Mouse (Mus musculus): ENCODE results near the gene Frrs1l.
A peak's percentile ranks its signal among the peaks of the same experiment; 100 is the strongest.

The Frrs1l gene

GRCm38 (mm10) chr4:56989431-56990214 is 568 bp downstream of the Frrs1l start:
- DNase-seq (ENCODE audit: low read depth, low spot score): peak; percentile 93

- DNase-seq (ENCODE audit: low read depth, low spot score): peak; percentile 83
These were observed 24.5 kb downstream of the Frrs1l start for GRCm38 (mm10) chr4:56965586-56966179.

- DNase-seq (ENCODE audit: low read depth, low spot score): peak; percentile 92
These were observed 26.5 kb downstream of the Frrs1l start for GRCm38 (mm10) chr4:56963687-56964086.

GRCm38 (mm10) chr4:56961320-56961925 is 28.8 kb downstream of the Frrs1l start:
- DNase-seq (ENCODE audit: low read depth, low spot score): no peak

- no peak for DNase-seq (ENCODE audit: low read depth, low spot score)
These were observed 32.7 kb downstream of the Frrs1l start for GRCm38 (mm10) chr4:56957518-56957917.

- DNase-seq (ENCODE audit: low read depth, low spot score): no peak
These were observed 37.0 kb downstream of the Frrs1l start for GRCm38 (mm10) chr4:56953235-56953634.

GRCm38 (mm10) chr4:56951701-56952100 is 38.5 kb downstream of the Frrs1l start:
- DNase-seq (ENCODE audit: low read depth, low spot score): no peak

GRCm38 (mm10) chr4:56949494-56949893 is 40.7 kb downstream of the Frrs1l start:
- DNase-seq (ENCODE audit: low read depth, low spot score): no peak

- peak; percentile 99 for DNase-seq (ENCODE audit: low read depth, low spot score)
These were observed 43.2 kb downstream of the Frrs1l start, which contains the start of gene Tmem245 for GRCm38 (mm10) chr4:56946641-56947640. Gene Tmem245 (minus strand): TSS chr4:56947437.

GRCm38 (mm10) chr4:56946180-56946579 is 44.0 kb downstream of the Frrs1l start:
- DNase-seq (ENCODE audit: low read depth, low spot score): no peak

GRCm38 (mm10) chr4:56944286-56944685 is 45.9 kb downstream of the Frrs1l start:
- peak; percentile 50 for DNase-seq (ENCODE audit: low read depth, low spot score)

GRCm38 (mm10) chr4:56943258-56943657 is 46.9 kb downstream of the Frrs1l start:
- no peak for DNase-seq (ENCODE audit: low read depth, low spot score)

GRCm38 (mm10) chr4:56942567-56942966 is 47.6 kb downstream of the Frrs1l start:
- DNase-seq (ENCODE audit: low read depth, low spot score): peak; percentile 73

- DNase-seq (ENCODE audit: low read depth, low spot score): peak; percentile 54
These were observed 48.7 kb downstream of the Frrs1l start for GRCm38 (mm10) chr4:56941481-56941880.

GRCm38 (mm10) chr4:56937136-56937535 is 53.1 kb downstream of the Frrs1l start:
- no peak for DNase-seq (ENCODE audit: low read depth, low spot score)

GRCm38 (mm10) chr4:56935327-56935726 is 54.9 kb downstream of the Frrs1l start:
- DNase-seq (ENCODE audit: low read depth, low spot score): no peak

- DNase-seq (ENCODE audit: low read depth, low spot score): no peak
These were observed 57.0 kb downstream of the Frrs1l start for GRCm38 (mm10) chr4:56933154-56933553.

- DNase-seq (ENCODE audit: low read depth, low spot score): no peak
These were observed 58.1 kb downstream of the Frrs1l start for GRCm38 (mm10) chr4:56932096-56932495.

GRCm38 (mm10) chr4:56930312-56930711 is 59.9 kb downstream of the Frrs1l start:
- DNase-seq (ENCODE audit: low read depth, low spot score): no peak

GRCm38 (mm10) chr4:56926971-56927370 is 63.2 kb downstream of the Frrs1l start:
- no peak for DNase-seq (ENCODE audit: low read depth, low spot score)

- no peak for DNase-seq (ENCODE audit: low read depth, low spot score)
These were observed 68.0 kb downstream of the Frrs1l start for GRCm38 (mm10) chr4:56922229-56922628.

All from brain, adult 2 months (tissue).